Mouse (Mus musculus): ENCODE data around the gene Birc2.
"Not testable (repeated sequence)": the region's sequence is repeated elsewhere in the genome, so short reads cannot be mapped to it uniquely, and the experiment has no call there.

The Birc2 gene

GRCm38 (mm10) chr9:7836905-7837805 lies at the start of gene Birc2:
Birc2 (minus strand) TSS chr9:7837064.
- peak; percentile 97 for ATAC-seq (ENCODE audit: insufficient number of reproducible peaks, low FRiP score, low TSS enrichment)

GRCm38 (mm10) chr9:7884346-7884745 lies 47.5 kb upstream of the Birc2 start:
- ATAC-seq (ENCODE audit: insufficient number of reproducible peaks, low FRiP score, low TSS enrichment) = no peak

- no peak for ATAC-seq (ENCODE audit: insufficient number of reproducible peaks, low FRiP score, low TSS enrichment)
These were observed 45.5 kb upstream of the Birc2 start for GRCm38 (mm10) chr9:7882304-7882865.

- no peak for ATAC-seq (ENCODE audit: insufficient number of reproducible peaks, low FRiP score, low TSS enrichment)
These were observed 36.8 kb upstream of the Birc2 start for GRCm38 (mm10) chr9:7873511-7874211.

- no peak for ATAC-seq (ENCODE audit: insufficient number of reproducible peaks, low FRiP score, low TSS enrichment)
These were observed 36.0 kb upstream of the Birc2 start, which contains the start of gene Birc3 for GRCm38 (mm10) chr9:7872775-7873439. Birc3 (minus strand) TSS chr9:7873186.

- ATAC-seq (ENCODE audit: insufficient number of reproducible peaks, low FRiP score, low TSS enrichment) = no peak
These were observed 35.3 kb upstream of the Birc2 start for GRCm38 (mm10) chr9:7872044-7872774.

GRCm38 (mm10) chr9:7871316-7872043 lies 34.6 kb upstream of the Birc2 start:
- no peak for ATAC-seq (ENCODE audit: insufficient number of reproducible peaks, low FRiP score, low TSS enrichment)

GRCm38 (mm10) chr9:7870556-7871315 lies 33.9 kb upstream of the Birc2 start:
- ATAC-seq (ENCODE audit: insufficient number of reproducible peaks, low FRiP score, low TSS enrichment) = no peak

GRCm38 (mm10) chr9:7868838-7869491 lies 32.1 kb upstream of the Birc2 start:
- ATAC-seq (ENCODE audit: insufficient number of reproducible peaks, low FRiP score, low TSS enrichment) = no peak

GRCm38 (mm10) chr9:7867981-7868380 lies 31.1 kb upstream of the Birc2 start:
- no peak for ATAC-seq (ENCODE audit: insufficient number of reproducible peaks, low FRiP score, low TSS enrichment)

GRCm38 (mm10) chr9:7866981-7867380 lies 30.1 kb upstream of the Birc2 start:
- ATAC-seq (ENCODE audit: insufficient number of reproducible peaks, low FRiP score, low TSS enrichment) = not testable (repeated sequence)

- no peak for ATAC-seq (ENCODE audit: insufficient number of reproducible peaks, low FRiP score, low TSS enrichment)
These were observed 24.1 kb upstream of the Birc2 start for GRCm38 (mm10) chr9:7860976-7861375.

- ATAC-seq (ENCODE audit: insufficient number of reproducible peaks, low FRiP score, low TSS enrichment) = no peak
These were observed 19.0 kb upstream of the Birc2 start for GRCm38 (mm10) chr9:7855912-7856311.

GRCm38 (mm10) chr9:7855374-7855773 lies 18.5 kb upstream of the Birc2 start:
- peak; percentile 68 for ATAC-seq (ENCODE audit: insufficient number of reproducible peaks, low FRiP score, low TSS enrichment)

- peak; percentile 96 for ATAC-seq (ENCODE audit: insufficient number of reproducible peaks, low FRiP score, low TSS enrichment)
These were observed 17.3 kb upstream of the Birc2 start for GRCm38 (mm10) chr9:7854196-7854595.

GRCm38 (mm10) chr9:7852346-7853230 lies 15.7 kb upstream of the Birc2 start:
- ATAC-seq (ENCODE audit: insufficient number of reproducible peaks, low FRiP score, low TSS enrichment) = no peak

- no peak for ATAC-seq (ENCODE audit: insufficient number of reproducible peaks, low FRiP score, low TSS enrichment)
These were observed 15.0 kb upstream of the Birc2 start for GRCm38 (mm10) chr9:7851841-7852240.

Measured in cerebellum, adult (tissue).